Mouse (Mus musculus): ENCODE results near the gene Rpl10a. TPM values are rescaled to one million over a fixed set of nuclear protein-coding genes. Genes with fewer than 3 reads are reported as not detected.
"Not testable (repeated sequence)": the region's sequence is repeated elsewhere in the genome, so short reads cannot be mapped to it uniquely, and the experiment has no call there.

Gene Rpl10a
- polyA plus RNA-seq, 1 experiment from 2014 or later = 305 TPM

GRCm38 (mm10) chr17:28321700-28322099 lies 6.6 kb upstream of the Rpl10a start:
- Histone ChIP-seq H3K9ac (no peak overlapping the region), H3K4me3 (no peak overlapping the region), H3K27me3 (no peaks in the 10 kb centered on the region), H3K4me2 (no peak overlapping the region), H3K9me3 (replicated peaks) (no peaks in the 10 kb centered on the region), H3K36me3 (peaks cover 37% of the 10 kb centered on the region), H3K27ac (no peak overlapping the region), H3K4me1 (replicated peaks) (no peaks in the 10 kb centered on the region)
- ATAC-seq (replicated peaks; ENCODE audit: insufficient number of reproducible peaks, insufficient read depth, low FRiP score, low read depth) = no peak
- WGBS = 89% methylated on average over 4 of the region's 4 CpGs

GRCm38 (mm10) chr17:28323786-28324185 lies 4.5 kb upstream of the Rpl10a start:
- WGBS = 84% methylated on average over 8 of the region's 8 CpGs
- no peak overlapping the region for H3K9ac ChIP-seq
- H3K27ac ChIP-seq = no peak overlapping the region
- H3K4me1 ChIP-seq (replicated peaks) = peaks cover 9% of the 10 kb centered on the region
- no peak overlapping the region for H3K4me2 ChIP-seq
- no peak overlapping the region for H3K4me3 ChIP-seq
- no peaks in the 10 kb centered on the region for H3K27me3 ChIP-seq
- peaks cover 18% of the 10 kb centered on the region for H3K36me3 ChIP-seq
- H3K9me3 ChIP-seq (replicated peaks) = no peaks in the 10 kb centered on the region
- ATAC-seq (replicated peaks; ENCODE audit: insufficient number of reproducible peaks, insufficient read depth, low FRiP score, low read depth) = no peak

- ATAC-seq (replicated peaks; ENCODE audit: insufficient number of reproducible peaks, insufficient read depth, low FRiP score, low read depth); H3K9me3 ChIP-seq (replicated peaks); H3K27me3 ChIP-seq; H3K27ac ChIP-seq; H3K4me2 ChIP-seq; H3K4me3 ChIP-seq; H3K9ac ChIP-seq: not testable (repeated sequence)
- H3K4me1 ChIP-seq (replicated peaks) = peaks cover 11% of the 10 kb centered on the region
- H3K36me3 ChIP-seq = peaks cover 14% of the 10 kb centered on the region
- 96% methylated on average over 7 of the region's 7 CpGs for WGBS
These were observed 3.9 kb upstream of the Rpl10a start for GRCm38 (mm10) chr17:28324416-28324815.

GRCm38 (mm10) chr17:28325751-28326150 lies 2.5 kb upstream of the Rpl10a start:
- 87% methylated on average over 8 of the region's 8 CpGs for WGBS
- Histone ChIP-seq H3K36me3 (peaks cover 22% of the 10 kb centered on the region), H3K9ac (no peak overlapping the region)

GRCm38 (mm10) chr17:28326951-28327350 lies 1.3 kb upstream of the Rpl10a start:
- Histone ChIP-seq H3K36me3 (peaks cover 32% of the 10 kb centered on the region), H3K4me1 (replicated peaks) (peaks cover 29% of the 10 kb centered on the region)

More at GRCm38 (mm10) chr17:28325751-28326150, 2.5 kb upstream of the Rpl10a start:
- Histone ChIP-seq H3K27me3 (no peaks in the 10 kb centered on the region), H3K4me2 (no peak overlapping the region), H3K4me1 (replicated peaks) (peaks cover 21% of the 10 kb centered on the region), H3K4me3 (no peak overlapping the region), H3K9me3 (replicated peaks) (no peaks in the 10 kb centered on the region), H3K27ac (no peak overlapping the region)
- ATAC-seq (replicated peaks; ENCODE audit: insufficient number of reproducible peaks, insufficient read depth, low FRiP score, low read depth) = no peak

GRCm38 (mm10) chr17:28327673-28328325 lies 472 bp upstream of the Rpl10a start:
- peak overlapping the region; percentile 92 for H3K4me3 ChIP-seq
- peaks cover 39% of the 10 kb centered on the region for H3K36me3 ChIP-seq
- peaks cover 38% of the 10 kb centered on the region for H3K4me1 ChIP-seq (replicated peaks)
- ATAC-seq (replicated peaks; ENCODE audit: insufficient number of reproducible peaks, insufficient read depth, low FRiP score, low read depth) = no peak; the same call in 1 of the 2 replicates
- H3K4me2 ChIP-seq = peak overlapping the region; percentile 89
- peak overlapping the region; percentile 75 for H3K9ac ChIP-seq
- H3K27ac ChIP-seq = peak overlapping the region; percentile 95
- H3K27me3 ChIP-seq = no peaks in the 10 kb centered on the region
- 12% methylated on average over 22 of the region's 22 CpGs for WGBS
- H3K9me3 ChIP-seq (replicated peaks) = no peaks in the 10 kb centered on the region

More at GRCm38 (mm10) chr17:28326951-28327350, 1.3 kb upstream of the Rpl10a start:
- Histone ChIP-seq H3K27me3 (no peaks in the 10 kb centered on the region), H3K4me3 (no peak overlapping the region), H3K4me2 (no peak overlapping the region), H3K9ac (no peak overlapping the region), H3K27ac (no peak overlapping the region; the same call in 1 of the 2 replicates), H3K9me3 (replicated peaks) (no peaks in the 10 kb centered on the region)
- ATAC-seq (replicated peaks; ENCODE audit: insufficient number of reproducible peaks, insufficient read depth, low FRiP score, low read depth) = no peak
- 81% methylated on average over 3 of the region's 3 CpGs for WGBS

- H3K27ac ChIP-seq = peak overlapping the region; percentile 95
- peak overlapping the region; percentile 92 for H3K4me3 ChIP-seq
- peaks cover 36% of the 10 kb centered on the region for H3K36me3 ChIP-seq
- ATAC-seq (replicated peaks; ENCODE audit: insufficient number of reproducible peaks, insufficient read depth, low FRiP score, low read depth) = peak; percentile 8; the same call in 1 of the 2 replicates
- H3K4me1 ChIP-seq (replicated peaks) = peaks cover 48% of the 10 kb centered on the region
- no peaks in the 10 kb centered on the region for H3K9me3 ChIP-seq (replicated peaks)
- WGBS = under 1% methylated on average over 25 of the region's 25 CpGs
- H3K4me2 ChIP-seq = peak overlapping the region; percentile 89
- H3K27me3 ChIP-seq = no peaks in the 10 kb centered on the region
- peak overlapping the region; percentile 100 for H3K9ac ChIP-seq
These were observed 675 bp downstream of the Rpl10a start for GRCm38 (mm10) chr17:28328946-28329345.

- 5% methylated on average over 4 of the region's 4 CpGs for WGBS
- Histone ChIP-seq H3K27me3 (no peaks in the 10 kb centered on the region), H3K36me3 (peaks cover 30% of the 10 kb centered on the region), H3K4me2 (peak overlapping the region; percentile 89), H3K4me3 (peak overlapping the region; percentile 92), H3K9me3 (replicated peaks) (no peaks in the 10 kb centered on the region), H3K9ac (peak overlapping the region; percentile 100), H3K27ac (peak overlapping the region; percentile 95), H3K4me1 (replicated peaks) (peaks cover 53% of the 10 kb centered on the region)
- no peak for ATAC-seq (replicated peaks; ENCODE audit: insufficient number of reproducible peaks, insufficient read depth, low FRiP score, low read depth)
These were observed 1.4 kb downstream of the Rpl10a start for GRCm38 (mm10) chr17:28329503-28330231.

- Histone ChIP-seq H3K4me2 (peak overlapping the region; percentile 89), H3K27ac (peak overlapping the region; percentile 95), H3K9me3 (replicated peaks) (no peaks in the 10 kb centered on the region), H3K27me3 (no peaks in the 10 kb centered on the region), H3K4me3 (peak overlapping the region; percentile 92), H3K4me1 (replicated peaks) (peaks cover 54% of the 10 kb centered on the region), H3K9ac (peak overlapping the region; percentile 100), H3K36me3 (peaks cover 30% of the 10 kb centered on the region)
- WGBS = 30% methylated on average over 2 of the region's 2 CpGs
- no peak for ATAC-seq (replicated peaks; ENCODE audit: insufficient number of reproducible peaks, insufficient read depth, low FRiP score, low read depth)
These were observed 1.9 kb downstream of the Rpl10a start for GRCm38 (mm10) chr17:28330232-28330546.

GRCm38 (mm10) chr17:28330590-28330989 lies 2.3 kb downstream of the Rpl10a start:
- H3K27ac ChIP-seq; H3K9ac ChIP-seq; ATAC-seq (replicated peaks; ENCODE audit: insufficient number of reproducible peaks, insufficient read depth, low FRiP score, low read depth); H3K9me3 ChIP-seq (replicated peaks); H3K27me3 ChIP-seq; H3K4me3 ChIP-seq: not testable (repeated sequence)
- 57% methylated on average over 8 of the region's 8 CpGs for WGBS
- peaks cover 33% of the 10 kb centered on the region for H3K36me3 ChIP-seq
- H3K4me2 ChIP-seq = peak overlapping the region; percentile 89; the same call in 1 of the 2 replicates
- peaks cover 54% of the 10 kb centered on the region for H3K4me1 ChIP-seq (replicated peaks)

GRCm38 (mm10) chr17:28331241-28332112 lies 3.2 kb downstream of the Rpl10a start:
- H3K4me3 ChIP-seq = 0 out of 2 replicates have a peak overlapping the region, but pooled peaks have one; percentile 2
- H3K27me3 ChIP-seq = no peaks in the 10 kb centered on the region
- peaks cover 54% of the 10 kb centered on the region for H3K4me1 ChIP-seq (replicated peaks)
- no peak overlapping the region for H3K4me2 ChIP-seq
- no peaks in the 10 kb centered on the region for H3K9me3 ChIP-seq (replicated peaks)
- peaks cover 37% of the 10 kb centered on the region for H3K36me3 ChIP-seq
- 0 out of 2 replicates have a peak overlapping the region, but pooled peaks have one; percentile 36 for H3K9ac ChIP-seq
- ATAC-seq (replicated peaks; ENCODE audit: insufficient number of reproducible peaks, insufficient read depth, low FRiP score, low read depth) = no peak
- 0 out of 2 replicates have a peak overlapping the region, but pooled peaks have one; percentile 44 for H3K27ac ChIP-seq
- WGBS = 41% methylated on average over 7 of the region's 7 CpGs

All from heart, embryonic 15.5 days (tissue).